Mouse (Mus musculus): ENCODE results near the gene Rfx4. TPM values are rescaled to one million over a fixed set of nuclear protein-coding genes. Genes with fewer than 3 reads are reported as not detected.
A peak's percentile ranks its signal among the peaks of the same experiment; 100 is the strongest.

Gene Rfx4
- polyA plus RNA-seq, 1 experiment from 2014 or later: 34.3 TPM

- 0 out of 2 replicates have a peak, but pooled peaks have one; percentile 0 for ATAC-seq
- Histone ChIP-seq H3K27me3 (peaks cover 31% of the 10 kb centered on the region), H3K4me3 (replicated peaks) (peak overlapping the region; percentile 46), H3K36me3 (no peaks in the 10 kb centered on the region), H3K9ac (replicated peaks) (peak overlapping the region; percentile 74), H3K4me1 (replicated peaks) (peaks cover 81% of the 10 kb centered on the region), H3K27ac (peak overlapping the region; percentile 92), H3K9me3 (no peaks in the 10 kb centered on the region), H3K4me2 (replicated peaks) (peak overlapping the region; percentile 78)
- 2% methylated on average over 16 of the region's 16 CpGs for WGBS
These were observed 3.8 kb downstream of the Rfx4 start for GRCm38 (mm10) chr10:84759511-84760117.

DNA sequence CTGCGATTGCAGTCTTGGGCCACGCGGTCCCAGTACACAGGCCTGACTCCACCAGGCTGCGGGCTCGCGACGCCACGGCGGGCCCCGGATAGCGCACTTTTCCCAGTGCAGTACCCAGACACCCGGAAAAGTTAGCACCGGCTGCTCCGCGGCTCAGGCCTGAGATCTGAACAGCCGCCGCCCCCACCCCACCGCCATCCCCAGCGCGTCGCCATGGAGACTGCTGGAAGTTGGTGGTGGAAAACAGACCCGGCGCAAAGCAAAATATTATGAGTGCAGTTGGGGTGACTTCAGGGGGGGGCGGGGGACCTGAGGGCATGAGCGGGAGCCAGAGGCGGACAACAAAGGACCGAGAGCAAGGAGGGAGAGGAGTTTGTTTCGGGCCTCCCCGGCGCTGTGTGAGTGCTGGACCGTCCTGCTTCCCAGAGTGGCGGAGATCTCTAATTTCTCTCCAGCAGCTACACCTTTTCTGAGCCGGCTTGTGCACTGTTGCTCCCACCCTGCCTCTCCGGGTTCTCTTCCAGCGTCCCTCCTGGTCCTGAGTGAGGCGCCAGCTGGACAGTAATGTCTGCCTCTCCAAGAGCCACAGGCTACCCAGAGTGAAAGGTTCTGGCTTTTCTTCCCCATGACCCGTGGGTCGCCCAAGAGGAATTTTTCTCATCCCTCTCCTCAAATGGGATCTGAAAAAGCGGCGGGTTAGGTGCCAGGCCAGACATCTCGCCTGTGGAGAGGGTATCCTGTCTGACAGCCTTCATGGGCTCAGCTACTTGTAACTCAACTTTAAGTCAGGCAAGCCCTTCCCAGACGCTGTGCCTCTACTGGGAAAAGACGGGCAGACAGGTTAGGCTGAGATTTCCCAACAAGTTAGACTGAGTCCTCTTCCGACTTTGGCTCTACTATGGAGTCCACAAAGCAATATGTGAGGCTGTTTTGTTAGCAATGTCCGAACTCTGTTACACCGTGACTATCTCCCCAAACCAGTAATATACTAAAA, 4.6 kb downstream of the Rfx4 start:
- peaks cover 76% of the 10 kb centered on the region for H3K4me1 ChIP-seq (replicated peaks)
- H3K36me3 ChIP-seq: no peaks in the 10 kb centered on the region
- peak overlapping the region; percentile 92 for H3K27ac ChIP-seq
- peak overlapping the region; percentile 74 for H3K9ac ChIP-seq (replicated peaks)
- peak; percentile 62 for ATAC-seq
- peaks cover 29% of the 10 kb centered on the region for H3K27me3 ChIP-seq
- peak overlapping the region; percentile 78 for H3K4me2 ChIP-seq (replicated peaks)
- no peaks in the 10 kb centered on the region for H3K9me3 ChIP-seq
- peak overlapping the region; percentile 46 for H3K4me3 ChIP-seq (replicated peaks)
- WGBS: 6% methylated on average over 46 of the region's 46 CpGs

DNA sequence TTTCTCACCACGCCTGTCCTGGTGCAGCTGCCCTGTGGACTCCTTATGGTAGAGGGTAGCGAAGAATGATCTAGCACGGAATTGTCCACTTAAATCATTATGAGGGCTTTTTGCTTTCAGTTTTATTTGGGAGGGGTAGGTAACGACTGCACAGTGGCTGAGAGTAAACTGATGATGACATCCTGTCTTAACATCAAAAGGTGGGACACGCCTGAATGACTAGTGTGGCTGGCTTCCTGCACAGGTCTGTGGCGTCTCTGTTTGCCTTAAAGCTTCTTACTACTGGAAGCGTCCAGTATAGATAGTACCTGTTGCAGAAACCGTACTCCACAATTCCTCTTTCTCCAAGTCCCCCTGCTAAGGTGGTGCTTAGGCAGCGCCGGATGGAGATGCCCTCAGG, 12.9 kb downstream of the Rfx4 start:
- H3K9me3 ChIP-seq: no peaks in the 10 kb centered on the region
- no peak for ATAC-seq
- no peak overlapping the region for H3K4me2 ChIP-seq (replicated peaks)
- H3K27ac ChIP-seq: no peak overlapping the region
- WGBS: 86% methylated on average over 10 of the region's 10 CpGs
- H3K9ac ChIP-seq (replicated peaks): no peak overlapping the region
- H3K4me3 ChIP-seq (replicated peaks): no peak overlapping the region
- H3K36me3 ChIP-seq: no peaks in the 10 kb centered on the region
- no peaks in the 10 kb centered on the region for H3K27me3 ChIP-seq
- H3K4me1 ChIP-seq (replicated peaks): peaks cover 23% of the 10 kb centered on the region

DNA sequence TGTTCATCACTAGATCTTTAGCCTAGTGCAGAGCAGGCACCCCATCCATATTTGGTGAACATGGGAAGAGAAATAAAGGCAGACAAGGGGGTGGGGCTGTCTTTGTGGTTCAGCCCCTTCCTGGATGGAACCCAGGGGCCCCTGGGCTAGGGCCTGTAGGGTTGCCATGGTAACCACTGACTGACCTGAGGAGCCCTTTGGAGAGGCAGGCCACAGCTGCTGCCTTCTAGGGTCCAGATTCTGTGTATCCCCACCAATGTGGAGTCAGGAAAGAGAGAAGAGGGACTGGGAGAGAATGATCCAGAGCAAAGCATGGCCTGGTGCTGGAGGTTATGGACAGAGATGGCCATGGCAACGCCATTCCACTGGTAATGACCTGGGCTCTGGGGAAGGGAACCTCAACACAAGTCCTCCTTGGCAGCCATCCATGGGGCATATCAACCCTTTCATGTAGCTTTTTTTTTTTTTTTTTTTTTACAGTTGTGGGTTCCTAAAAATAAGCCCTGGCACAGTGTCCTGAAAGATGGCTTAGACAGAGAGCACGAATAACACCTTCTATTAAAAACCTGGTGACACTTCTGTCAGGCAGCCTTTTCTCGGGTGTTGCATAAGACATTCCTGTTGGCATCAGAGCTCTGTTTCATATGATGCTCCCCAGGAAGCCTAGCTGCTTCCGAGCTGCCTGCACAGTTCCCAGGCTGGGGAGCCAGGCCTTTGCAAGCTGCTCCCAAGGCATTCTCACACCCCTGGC, 16.7 kb downstream of the Rfx4 start:
- Histone ChIP-seq H3K9ac (replicated peaks) (no peak overlapping the region), H3K4me3 (replicated peaks) (no peak overlapping the region), H3K4me2 (replicated peaks) (no peak overlapping the region), H3K27me3 (no peaks in the 10 kb centered on the region), H3K4me1 (replicated peaks) (peaks cover 20% of the 10 kb centered on the region), H3K36me3 (no peaks in the 10 kb centered on the region), H3K9me3 (no peaks in the 10 kb centered on the region), H3K27ac (no peak overlapping the region)
- ATAC-seq: no peak
- 77% methylated on average over 4 of the region's 4 CpGs for WGBS

DNA sequence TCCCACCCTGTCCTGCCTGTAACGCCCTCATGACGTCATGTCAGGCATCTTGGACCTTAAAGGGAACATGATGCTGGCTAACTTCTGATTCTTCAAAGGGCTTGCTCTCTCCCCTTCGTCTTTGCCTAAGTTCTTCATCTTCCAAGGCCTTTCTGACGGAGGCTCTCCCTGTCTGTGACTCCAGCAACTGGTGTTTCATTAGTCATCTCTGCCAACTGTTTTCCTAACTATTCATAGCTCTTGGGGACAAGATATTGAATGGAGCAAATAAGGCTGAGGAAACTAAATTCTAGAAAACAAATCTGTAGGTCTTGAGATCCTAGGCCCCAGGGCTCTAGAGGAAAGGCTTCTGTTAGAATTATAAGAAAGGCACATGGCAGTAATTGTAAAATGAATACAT, 18.0 kb downstream of the Rfx4 start:
- no peak overlapping the region for H3K4me3 ChIP-seq (replicated peaks)
- WGBS: 95% methylated on average over 4 of the region's 4 CpGs
- H3K9me3 ChIP-seq: no peaks in the 10 kb centered on the region
- H3K27me3 ChIP-seq: no peaks in the 10 kb centered on the region
- H3K4me2 ChIP-seq (replicated peaks): no peak overlapping the region
- no peaks in the 10 kb centered on the region for H3K36me3 ChIP-seq
- peaks cover 20% of the 10 kb centered on the region for H3K4me1 ChIP-seq (replicated peaks)
- no peak overlapping the region for H3K9ac ChIP-seq (replicated peaks)
- no peak for ATAC-seq
- no peak overlapping the region for H3K27ac ChIP-seq

DNA sequence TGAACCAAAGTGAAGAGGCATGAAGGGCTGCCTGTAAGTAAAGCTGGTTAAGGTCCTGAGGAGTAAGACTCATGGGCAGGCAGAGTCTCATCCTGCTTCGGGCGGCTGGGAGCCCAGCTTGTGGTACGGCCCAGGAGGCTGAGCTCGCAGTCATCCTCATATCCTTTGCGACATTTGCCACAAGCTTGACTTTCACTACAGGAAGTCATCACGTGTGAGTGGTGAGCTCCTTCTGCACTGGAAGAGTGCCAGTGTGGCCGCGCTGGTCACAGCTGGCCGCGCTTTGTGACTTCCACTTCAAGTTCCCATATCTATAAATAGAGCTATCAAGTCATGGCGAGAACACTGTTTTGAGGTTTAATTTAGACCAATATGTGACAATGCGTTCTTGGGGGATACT, 18.7 kb downstream of the Rfx4 start:
- ATAC-seq: no peak

DNA sequence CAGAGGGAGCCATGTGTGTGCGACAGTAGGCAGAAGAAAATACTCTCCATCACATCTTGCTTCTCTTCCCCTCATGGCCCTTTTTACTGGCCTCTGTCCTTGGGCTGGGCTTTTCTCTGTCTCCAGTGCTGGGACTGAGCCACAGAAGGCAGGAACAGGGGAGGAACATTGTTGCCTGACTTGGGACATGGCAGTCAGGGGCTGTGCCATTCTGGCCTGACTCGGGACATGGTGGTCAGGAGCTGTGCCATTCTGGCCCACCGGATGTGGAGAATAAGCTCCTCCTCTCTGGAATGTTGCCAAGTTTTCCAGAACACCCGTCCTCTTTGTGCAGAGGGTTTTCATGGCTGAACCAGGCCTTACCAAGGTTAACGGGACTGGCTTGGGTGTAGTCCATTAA, 21.2 kb downstream of the Rfx4 start:
- 58% methylated on average over 5 of the region's 5 CpGs for WGBS
- peaks cover 9% of the 10 kb centered on the region for H3K4me1 ChIP-seq (replicated peaks)

More for the DNA sequence above, 18.7 kb downstream of the Rfx4 start:
- Histone ChIP-seq H3K27ac (no peak overlapping the region), H3K4me2 (replicated peaks) (no peak overlapping the region), H3K27me3 (no peaks in the 10 kb centered on the region), H3K9me3 (no peaks in the 10 kb centered on the region), H3K4me3 (replicated peaks) (no peak overlapping the region), H3K4me1 (replicated peaks) (peaks cover 20% of the 10 kb centered on the region), H3K36me3 (no peaks in the 10 kb centered on the region), H3K9ac (replicated peaks) (no peak overlapping the region)
- 88% methylated on average over 12 of the region's 12 CpGs for WGBS

GRCm38 (mm10) chr10:84777974-84778373, 22.1 kb downstream of the Rfx4 start:
- 78% methylated on average over 7 of the region's 7 CpGs for WGBS
- peaks cover 20% of the 10 kb centered on the region for H3K36me3 ChIP-seq
- H3K27me3 ChIP-seq: no peaks in the 10 kb centered on the region
- no peak overlapping the region for H3K27ac ChIP-seq
- H3K9me3 ChIP-seq: no peaks in the 10 kb centered on the region
- peaks cover 4% of the 10 kb centered on the region; the same call in 1 of the 2 replicates for H3K4me1 ChIP-seq (replicated peaks)
- H3K9ac ChIP-seq (replicated peaks): no peak overlapping the region
- no peak overlapping the region for H3K4me2 ChIP-seq (replicated peaks)
- H3K4me3 ChIP-seq (replicated peaks): no peak overlapping the region
- ATAC-seq: no peak

More for the DNA sequence above, 21.2 kb downstream of the Rfx4 start:
- Histone ChIP-seq H3K27me3 (no peaks in the 10 kb centered on the region), H3K9ac (replicated peaks) (no peak overlapping the region), H3K4me3 (replicated peaks) (no peak overlapping the region), H3K4me2 (replicated peaks) (no peak overlapping the region), H3K9me3 (no peaks in the 10 kb centered on the region), H3K27ac (no peak overlapping the region), H3K36me3 (peaks cover 20% of the 10 kb centered on the region)
- 0 out of 2 replicates have a peak, but pooled peaks have one; percentile 27 for ATAC-seq

- no peak for ATAC-seq
These were observed 25.0 kb downstream of the Rfx4 start for GRCm38 (mm10) chr10:84780828-84781227.

DNA sequence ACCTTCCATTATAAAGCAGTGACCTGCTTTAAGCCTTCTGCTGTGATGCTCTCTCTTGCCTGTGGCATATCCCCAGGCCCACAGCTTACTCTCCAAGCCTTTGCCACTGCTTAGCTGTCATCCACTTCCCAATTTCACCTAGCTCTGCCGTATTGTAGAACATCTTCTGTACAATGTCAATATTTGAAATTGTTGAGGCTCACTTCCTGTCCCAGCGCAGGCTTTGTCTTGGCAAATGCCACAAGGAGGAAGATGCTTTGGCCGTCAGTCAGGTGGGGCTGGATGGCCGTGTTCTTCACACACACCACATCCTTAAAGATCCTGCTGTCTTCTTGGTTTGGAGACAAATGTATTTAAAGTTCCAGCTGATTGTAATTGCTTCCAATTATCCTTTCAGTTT, 29.5 kb downstream of the Rfx4 start:
- ATAC-seq: no peak
- Histone ChIP-seq H3K36me3 (peaks cover 15% of the 10 kb centered on the region), H3K27me3 (no peaks in the 10 kb centered on the region), H3K27ac (no peak overlapping the region), H3K4me1 (replicated peaks) (peaks cover 6% of the 10 kb centered on the region; the same call in 1 of the 2 replicates), H3K4me3 (replicated peaks) (no peak overlapping the region), H3K9ac (replicated peaks) (no peak overlapping the region), H3K9me3 (no peaks in the 10 kb centered on the region), H3K4me2 (replicated peaks) (no peak overlapping the region)
- 82% methylated on average over 4 of the region's 4 CpGs for WGBS

More at GRCm38 (mm10) chr10:84780828-84781227, 25.0 kb downstream of the Rfx4 start:
- Histone ChIP-seq H3K4me1 (replicated peaks) (peaks cover 10% of the 10 kb centered on the region), H3K36me3 (peaks cover 20% of the 10 kb centered on the region), H3K27me3 (no peaks in the 10 kb centered on the region), H3K27ac (no peak overlapping the region), H3K9me3 (no peaks in the 10 kb centered on the region), H3K4me3 (replicated peaks) (no peak overlapping the region), H3K4me2 (replicated peaks) (no peak overlapping the region), H3K9ac (replicated peaks) (no peak overlapping the region)
- 85% methylated on average over 4 of the region's 4 CpGs for WGBS

DNA sequence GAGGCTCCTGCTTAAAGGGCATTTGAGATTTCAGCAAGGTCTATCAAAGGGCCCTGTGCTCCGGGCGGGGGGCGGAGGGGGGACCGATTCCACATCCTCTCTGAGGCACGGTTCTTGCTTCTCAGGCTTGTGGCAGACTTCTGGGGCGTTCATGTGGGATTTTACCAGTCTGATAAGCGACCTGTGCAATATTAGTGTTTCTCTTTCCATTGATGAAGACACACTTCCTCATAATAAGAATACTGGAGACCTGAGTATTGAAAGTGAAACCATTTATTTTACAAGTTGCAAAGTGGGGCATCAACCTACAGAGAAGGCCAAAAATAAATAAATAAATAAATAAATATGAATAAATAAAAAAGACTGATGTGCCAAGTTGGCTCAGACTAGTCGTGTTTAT, 34.5 kb downstream of the Rfx4 start:
- Histone ChIP-seq H3K27me3 (no peaks in the 10 kb centered on the region), H3K36me3 (no peaks in the 10 kb centered on the region), H3K4me3 (replicated peaks) (no peak overlapping the region), H3K9me3 (no peaks in the 10 kb centered on the region), H3K4me1 (replicated peaks) (peaks cover 14% of the 10 kb centered on the region; the same call in 1 of the 2 replicates), H3K4me2 (replicated peaks) (no peak overlapping the region), H3K27ac (no peak overlapping the region), H3K9ac (replicated peaks) (no peak overlapping the region)
- 92% methylated on average over 8 of the region's 8 CpGs for WGBS
- no peak for ATAC-seq
